Mouse (Mus musculus): ENCODE results near the gene Lrrc8e.

The Lrrc8e gene

DNA sequence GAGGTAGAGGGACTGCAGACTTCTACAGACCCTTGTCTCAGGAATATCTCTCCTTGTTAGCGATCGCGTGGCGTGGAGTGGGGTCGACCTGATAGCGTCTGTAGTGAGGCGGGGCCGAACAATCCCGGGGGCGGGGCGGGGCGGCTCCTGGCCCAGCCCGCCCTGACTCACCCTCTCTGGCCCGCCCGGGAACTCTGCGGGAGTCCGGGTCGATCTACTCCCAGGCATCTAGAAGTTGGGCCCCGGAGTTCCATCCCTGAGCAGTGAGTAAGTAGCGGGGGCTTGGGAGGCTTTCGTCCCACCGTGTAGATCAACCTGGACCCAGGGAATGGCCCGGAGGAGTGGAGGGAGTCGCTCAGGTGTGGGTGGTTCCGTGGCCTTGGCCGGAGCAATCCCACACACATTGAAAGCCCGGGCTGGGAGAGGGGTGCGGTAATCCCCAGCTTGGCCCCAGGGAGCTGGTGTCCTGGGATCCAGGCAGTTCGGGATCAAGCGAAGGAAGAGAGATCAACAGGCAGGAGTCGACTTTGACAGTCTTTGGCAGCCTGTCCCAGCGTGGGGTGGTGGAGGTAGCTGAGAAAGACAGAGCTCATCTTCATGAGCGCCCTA lies at the start of gene Lrrc8e:
Gene Lrrc8e (plus strand): TSS at position 89 of the 609 bp plus-strand sequence.
- no peak for DNase-seq (ENCODE audit: low read depth)

DNA sequence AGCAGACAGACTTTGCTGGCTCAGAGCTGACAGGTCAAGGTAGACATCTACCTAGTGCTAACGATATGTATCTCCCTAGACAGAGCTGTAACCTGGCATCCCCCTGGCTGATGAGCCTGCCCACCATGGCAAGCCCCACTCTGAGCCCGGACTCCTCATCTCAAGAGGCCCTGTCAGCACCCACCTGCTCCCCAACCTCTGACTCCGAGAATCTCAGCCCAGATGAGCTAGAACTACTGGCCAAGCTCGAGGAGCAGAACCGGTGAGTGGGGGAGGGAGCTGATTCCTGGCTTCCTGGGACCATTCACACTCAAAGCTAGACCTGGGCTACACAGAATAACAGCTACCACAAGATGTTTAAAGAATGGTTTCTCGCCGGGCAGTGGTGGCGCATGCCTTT lies 43.2 kb upstream of the Lrrc8e start:
- no peak for DNase-seq (ENCODE audit: low read depth)

DNA sequence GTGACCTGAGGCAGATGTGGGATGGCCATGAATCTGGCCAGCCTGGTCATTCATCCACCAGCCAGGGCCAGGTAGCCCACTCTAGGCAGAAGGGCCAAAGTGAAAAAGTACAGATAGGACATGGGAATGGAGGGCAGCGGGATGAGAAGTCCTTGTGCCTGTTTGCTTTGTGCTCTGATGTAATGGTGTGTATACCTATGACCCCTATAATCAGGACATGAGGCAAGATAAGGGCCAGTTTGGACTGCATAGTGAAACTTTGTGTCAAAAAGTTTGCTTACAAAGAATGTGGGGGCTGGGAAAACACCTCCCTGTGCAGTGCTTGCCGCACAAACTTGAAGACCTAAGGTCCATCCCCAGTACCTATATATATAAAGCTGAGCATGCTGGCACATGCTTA lies 40.5 kb upstream of the Lrrc8e start:
- DNase-seq (ENCODE audit: low read depth): no peak

DNA sequence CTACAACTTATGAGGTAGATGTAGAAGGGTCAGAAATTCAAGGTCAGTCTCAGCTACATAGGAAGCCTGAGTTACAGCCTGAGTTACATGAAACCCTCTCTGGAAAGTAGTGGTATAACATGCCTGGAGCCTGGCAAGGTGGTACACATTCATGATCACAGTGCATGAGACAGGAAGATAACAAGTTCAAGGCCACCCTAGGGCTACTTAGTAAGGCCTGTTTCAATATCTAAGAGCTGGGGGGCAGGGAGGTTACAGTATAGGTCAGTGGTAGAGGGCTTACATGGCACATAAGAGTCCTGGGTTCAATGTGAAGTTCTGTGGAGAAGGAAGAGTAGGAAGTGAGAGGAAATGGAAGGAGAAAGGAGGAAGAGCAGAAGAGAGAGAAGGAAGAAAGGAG lies 38.0 kb upstream of the Lrrc8e start:
- DNase-seq (ENCODE audit: low read depth): no peak

DNA sequence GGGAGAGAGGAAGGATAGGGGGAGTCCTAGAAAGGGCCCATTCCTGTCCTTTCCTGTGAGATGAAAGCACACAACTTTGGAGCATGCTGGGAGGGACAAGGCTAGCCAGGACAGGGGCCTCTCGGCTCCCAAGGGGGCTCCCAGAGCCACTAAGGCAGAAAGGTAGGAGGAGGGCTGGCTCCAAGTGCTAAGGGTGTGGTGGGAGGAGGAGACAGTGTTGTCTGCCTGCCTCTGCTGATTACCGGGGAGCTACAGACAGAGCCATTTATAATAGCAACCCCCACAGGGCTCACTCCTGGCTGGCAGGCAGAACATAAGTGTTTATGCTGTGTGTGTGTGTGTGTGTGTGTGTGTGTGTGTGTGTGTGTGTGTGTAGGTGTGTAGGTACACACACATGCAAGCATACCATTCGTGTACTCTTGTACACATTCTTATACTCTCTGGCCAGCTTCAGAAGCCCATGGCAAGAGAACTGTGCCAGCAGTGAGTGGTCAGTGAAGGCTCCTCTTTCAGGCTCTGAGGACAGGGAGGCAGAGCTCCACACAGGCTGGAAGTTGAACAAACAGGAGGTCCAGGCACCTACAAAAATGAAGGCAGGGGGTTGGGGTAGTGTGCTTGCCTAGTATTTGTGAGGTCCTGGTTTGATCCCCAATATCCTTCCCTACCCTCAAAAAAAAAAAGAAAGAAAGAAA lies 37.5 kb upstream of the Lrrc8e start:
- no peak for DNase-seq (ENCODE audit: low read depth)

DNA sequence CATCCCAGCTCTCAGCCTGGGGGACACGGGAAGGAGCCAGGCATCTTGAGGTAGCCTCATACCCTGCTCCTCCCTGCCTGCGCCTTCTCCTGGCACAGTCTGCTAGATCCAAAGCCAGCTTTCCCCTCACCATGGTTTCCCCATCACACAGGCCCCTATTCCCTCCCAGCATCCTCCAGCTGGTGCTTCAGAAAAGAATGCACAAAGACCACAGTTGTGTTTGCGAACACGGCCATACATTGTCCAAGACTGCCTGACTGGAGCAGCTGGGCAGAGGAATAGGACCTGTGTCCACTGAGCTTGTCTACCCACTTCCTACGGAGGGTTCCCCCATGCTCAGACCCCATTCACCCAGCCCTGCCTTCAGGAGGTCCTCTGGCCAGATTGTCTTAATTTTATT lies 34.3 kb upstream of the Lrrc8e start:
- no peak for DNase-seq (ENCODE audit: low read depth)

DNA sequence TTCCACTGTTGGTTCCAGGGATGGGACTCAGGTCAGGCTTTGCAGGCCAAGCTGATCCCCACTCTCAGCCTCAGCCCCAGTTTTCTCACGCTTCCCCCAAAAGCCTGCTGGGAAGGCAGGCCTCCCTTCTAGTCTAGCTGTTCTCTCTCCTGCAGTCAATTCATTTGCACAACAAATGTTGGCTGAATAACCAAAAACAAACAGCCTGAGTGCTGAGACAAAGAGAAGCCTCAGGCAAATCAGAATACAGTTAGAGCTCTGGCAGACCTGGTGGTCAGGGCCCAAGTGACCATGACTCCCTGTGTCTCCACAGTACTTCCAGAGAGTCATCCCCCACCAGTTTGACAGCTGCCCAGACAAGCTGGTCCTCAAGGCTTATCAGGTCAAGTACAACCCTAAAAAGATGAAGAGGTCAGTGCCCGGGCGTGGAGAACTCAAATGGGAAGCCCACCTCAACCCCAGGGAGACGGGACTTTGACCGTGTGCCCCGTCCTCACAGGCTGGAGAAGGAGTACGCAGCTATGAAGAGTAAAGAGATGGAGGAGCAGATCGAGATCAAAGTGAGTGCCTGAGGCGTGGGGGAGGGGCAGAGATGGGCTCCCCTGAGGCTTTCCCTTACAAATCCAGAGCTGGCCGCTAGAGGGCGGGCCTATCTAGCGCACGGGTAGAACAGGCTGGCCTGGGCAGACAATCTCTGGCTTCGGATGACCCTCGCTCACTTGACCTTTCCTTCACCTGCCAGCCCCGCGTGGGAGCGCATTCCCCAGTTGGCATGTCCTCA lies 33.6 kb upstream of the Lrrc8e start:
- no peak for DNase-seq (ENCODE audit: low read depth)

DNA sequence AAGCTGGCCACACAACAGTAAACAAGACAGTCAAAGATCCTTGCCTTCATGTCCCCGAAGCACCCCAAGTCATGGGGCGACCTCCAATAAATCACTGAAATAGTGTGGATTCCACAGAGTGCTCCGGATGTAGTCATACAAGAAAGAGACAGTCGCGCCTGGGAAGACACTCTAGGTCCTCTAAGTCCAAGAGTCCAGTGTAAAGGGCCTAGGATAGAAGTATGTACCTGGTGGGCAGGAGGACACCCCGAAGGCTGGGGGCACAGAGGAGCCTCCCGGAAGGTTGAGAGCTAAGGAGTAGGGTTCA lies 33.1 kb upstream of the Lrrc8e start:
- no peak for DNase-seq (ENCODE audit: low read depth)

DNA sequence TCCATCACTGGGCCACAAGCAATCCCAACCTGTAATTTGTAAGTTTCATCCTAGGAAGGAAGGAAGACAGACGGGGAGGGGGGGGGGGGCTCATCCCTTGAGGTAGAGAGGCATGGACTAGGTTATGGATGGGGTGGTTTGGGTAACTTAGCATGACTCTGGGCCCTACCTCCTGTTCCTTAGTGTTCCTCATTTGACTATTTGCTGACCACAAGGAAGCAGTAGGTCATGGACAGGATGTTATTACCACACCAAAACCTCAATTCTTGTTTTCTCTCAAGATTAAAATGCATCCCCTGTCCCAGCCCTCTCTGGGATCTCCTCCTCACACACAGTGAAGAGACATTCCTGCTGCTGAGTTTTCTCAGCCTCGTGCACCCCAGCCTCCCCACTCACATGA lies 25.3 kb upstream of the Lrrc8e start:
- DNase-seq (ENCODE audit: low read depth): no peak

DNA sequence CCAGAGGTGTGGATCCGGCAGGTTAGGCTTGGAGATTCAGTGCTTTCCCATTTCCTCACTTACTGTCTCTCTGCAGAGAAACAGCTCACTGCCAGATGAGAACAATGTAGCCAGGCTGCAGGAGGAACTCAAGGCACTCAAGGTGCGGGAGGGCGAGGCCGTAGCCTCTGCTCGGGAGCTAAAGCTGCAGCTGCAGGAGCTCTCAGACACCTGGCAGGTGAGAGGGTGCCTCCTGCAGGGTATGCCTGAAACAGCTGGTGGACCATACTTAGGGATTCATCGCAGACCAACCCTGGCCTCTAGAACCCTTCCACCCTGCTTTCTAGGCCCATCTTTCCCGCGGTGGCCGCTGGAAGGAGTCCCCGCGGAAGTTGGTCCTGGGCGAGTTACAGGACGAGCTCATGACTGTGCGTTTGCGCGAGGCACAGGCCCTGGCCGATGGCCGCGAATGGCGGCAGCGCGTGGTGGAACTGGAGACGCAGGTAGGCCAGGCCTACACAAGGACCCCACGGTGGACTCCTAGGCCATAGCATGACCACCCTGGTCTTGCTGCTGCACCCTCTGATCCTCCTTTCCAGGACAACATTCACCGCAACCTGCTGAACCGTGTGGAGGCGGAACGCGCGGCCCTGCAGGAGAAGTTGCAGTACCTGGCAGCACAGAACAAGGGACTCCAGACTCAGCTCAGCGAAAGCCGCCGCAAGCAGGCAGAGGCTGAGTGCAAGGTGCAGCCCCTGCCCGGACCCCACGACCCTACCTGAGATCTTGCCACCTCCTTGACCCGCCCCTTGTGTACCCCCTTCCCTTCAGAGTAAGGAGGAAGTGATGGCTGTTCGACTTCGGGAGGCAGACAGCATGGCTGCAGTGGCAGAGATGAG lies 21.1 kb upstream of the Lrrc8e start:
- no peak for DNase-seq (ENCODE audit: low read depth)

DNA sequence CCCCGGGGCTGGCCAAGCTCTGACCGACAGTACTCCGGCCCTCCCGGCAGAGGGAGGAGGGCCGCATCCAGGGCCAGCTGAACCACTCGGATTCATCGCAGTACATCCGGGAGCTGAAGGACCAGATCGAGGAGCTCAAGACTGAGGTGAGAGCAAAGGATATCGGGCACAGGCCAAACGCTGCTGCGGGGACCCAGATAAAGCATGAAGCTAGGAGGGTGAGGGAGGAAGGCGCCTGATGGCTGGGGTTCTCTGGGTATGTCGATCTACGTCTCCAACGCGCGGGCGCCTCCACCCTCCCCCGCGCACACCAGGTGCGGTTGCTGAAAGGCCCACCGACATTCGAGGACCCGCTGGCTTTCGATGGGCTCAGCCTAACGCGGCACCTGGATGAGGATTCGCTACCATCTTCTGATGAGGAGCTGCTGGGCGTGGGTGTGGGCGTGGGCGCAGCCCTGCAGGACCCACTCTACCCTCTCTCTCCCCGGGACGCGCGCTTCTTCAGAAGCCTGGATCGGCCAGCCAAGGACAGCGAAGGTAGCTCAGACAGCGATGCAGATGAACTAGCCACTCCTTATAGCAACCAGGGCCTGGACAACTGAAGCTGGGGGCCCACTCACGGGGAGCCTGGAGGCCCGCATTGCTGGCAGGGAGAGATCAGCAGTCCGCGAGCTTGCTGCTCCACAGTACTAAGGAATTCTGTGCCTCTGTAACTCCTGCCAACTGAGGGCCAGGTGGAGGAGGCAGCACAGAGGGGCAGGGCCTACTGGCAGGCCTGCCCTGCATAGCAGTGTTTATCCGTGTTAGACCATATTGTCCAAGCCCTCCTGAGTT lies 20.2 kb upstream of the Lrrc8e start:
- DNase-seq (ENCODE audit: low read depth): no peak

DNA sequence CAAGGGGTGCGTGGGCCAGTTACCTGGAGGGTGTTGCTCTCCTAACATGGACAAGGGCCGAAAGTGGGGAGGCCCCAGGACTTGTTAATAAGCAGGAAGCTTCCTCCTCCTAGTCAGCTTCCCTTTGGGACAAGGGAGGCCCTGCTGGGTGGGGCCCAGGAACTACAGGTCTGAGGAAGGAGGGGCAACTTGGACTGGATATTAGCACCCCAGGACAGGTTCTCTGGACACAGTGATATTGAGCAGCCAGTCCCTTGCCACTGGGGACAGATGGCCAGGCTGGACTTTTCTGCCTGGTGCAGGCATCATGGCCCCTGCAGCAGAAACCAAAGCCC lies 19.6 kb upstream of the Lrrc8e start:
- no peak for DNase-seq (ENCODE audit: low read depth)

DNA sequence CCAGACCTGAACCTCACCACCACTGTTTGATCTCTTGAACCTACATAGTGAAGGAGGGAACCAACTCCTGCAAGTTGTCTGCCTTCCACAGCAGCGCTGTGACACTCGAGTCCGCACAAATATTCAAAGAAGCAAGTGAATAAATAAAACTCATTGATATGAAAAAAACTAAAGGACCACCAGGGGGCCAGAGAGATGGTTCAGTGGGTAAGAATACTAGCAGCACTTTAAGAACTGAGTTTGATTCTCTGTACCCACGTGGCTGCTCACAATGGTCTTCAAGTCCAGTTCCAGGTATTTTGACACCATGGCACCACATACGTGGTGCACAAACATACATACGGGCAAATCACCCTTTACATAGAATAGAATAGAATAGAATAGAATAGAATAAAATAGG lies 15.5 kb upstream of the Lrrc8e start:
- no peak for DNase-seq (ENCODE audit: low read depth)

DNA sequence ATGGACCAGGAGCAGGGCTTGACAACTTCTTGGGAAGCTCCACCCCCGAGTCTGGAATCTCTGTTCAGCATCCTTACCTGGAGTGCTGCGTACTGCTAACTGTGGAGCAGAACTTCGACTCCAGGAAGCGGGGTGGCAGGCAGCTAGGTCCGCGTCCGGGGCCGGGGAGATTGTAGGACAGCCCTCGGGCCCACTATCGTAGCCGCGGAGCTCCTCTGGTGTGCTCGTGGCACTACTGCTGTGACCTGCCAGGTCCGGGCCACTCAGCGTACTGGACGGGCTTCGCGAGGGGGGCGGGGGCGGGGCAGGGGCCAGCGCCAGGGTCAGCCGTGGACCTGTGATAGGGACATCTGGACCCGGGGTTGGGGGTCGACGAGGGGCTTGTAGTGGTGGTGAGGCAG lies 13.8 kb upstream of the Lrrc8e start:
- no peak for DNase-seq (ENCODE audit: low read depth)

DNA sequence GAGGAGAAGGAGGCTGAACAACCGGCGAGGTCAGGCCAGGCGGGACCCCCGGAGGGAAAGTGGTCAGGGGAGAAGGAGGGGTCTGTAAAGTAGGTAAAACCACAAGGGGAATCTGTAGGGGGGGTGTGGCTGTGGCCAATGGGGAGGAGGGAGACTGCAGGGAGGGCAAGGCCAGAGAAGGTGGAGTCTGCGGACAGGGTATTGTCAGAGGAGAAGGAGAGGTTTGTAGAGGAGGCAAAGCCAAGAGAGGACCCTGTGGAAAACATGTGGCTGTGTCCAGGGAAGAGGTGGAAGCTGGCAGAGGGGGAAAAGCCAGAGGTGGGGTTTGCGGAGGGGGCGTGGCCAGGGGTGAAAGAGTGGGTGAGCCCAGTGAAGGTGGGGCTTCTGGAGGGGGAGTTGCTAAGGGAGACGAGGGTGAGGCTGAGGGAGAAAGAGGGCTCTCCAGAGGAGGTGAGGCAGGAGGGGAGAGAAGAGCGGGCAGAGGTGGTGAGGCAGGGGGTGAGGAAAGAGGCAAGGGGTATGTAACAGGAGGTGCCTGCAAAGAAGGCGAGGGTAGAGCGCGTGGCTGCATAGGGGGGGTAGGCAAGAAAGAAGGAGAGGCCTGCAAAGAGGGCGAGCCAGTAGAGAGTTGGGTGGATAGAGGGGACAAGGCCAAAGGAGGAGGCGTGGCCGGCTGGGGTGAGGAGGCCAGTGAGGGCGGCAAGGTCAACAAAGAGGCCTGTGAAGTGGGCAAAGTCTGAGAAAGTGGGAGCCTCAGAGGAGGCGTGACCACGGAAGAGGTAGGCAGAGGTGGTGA lies 13.2 kb upstream of the Lrrc8e start:
- DNase-seq (ENCODE audit: low read depth): no peak

DNA sequence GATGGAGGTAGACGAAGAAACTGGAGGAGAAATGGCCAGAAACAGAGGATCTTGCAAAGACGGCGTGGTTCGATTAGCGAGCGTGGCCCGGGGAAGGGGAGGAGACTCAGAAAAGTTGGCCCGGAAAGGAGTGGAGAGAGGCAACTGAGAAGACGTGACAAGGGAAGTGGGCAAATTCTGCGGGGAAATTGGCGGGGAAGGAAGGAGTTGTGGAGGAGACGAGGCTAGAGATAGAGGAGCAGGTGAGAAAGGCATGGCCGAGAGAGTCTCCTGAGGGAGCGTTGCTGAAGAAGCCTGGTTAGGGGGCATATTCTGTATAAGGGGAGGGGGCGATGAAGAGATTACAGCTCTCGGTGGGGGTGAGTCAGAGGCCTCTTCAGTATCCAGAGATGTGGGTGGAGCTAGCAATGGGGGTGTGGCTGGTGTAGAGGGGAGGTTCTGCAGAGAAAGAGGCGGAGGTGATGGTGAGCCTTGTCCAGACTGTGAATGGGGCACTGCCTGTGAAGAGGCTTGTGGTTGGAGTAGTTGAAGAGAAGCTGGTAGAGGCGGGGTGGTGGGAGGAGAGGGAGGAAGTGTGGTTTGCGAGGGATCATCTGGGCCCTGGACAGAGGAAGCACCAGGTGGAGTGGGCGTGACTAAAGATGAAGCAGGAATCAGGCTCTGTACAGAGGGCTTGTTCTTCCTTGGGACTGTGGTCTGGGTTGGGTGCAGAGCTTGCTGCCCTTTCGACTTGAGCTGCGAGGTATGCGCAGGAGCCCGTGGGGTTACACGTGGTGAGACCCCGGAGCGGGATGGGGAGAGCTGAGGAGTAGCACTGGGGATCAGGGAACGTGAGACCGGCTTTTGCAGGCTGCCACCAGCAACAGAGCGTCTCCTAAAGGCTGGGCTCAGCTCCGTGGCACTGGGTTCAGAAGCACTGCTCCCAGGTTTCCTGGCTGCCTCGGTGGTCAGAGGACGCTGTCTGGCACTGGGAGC lies 12.3 kb upstream of the Lrrc8e start:
- DNase-seq (ENCODE audit: low read depth): no peak

DNA sequence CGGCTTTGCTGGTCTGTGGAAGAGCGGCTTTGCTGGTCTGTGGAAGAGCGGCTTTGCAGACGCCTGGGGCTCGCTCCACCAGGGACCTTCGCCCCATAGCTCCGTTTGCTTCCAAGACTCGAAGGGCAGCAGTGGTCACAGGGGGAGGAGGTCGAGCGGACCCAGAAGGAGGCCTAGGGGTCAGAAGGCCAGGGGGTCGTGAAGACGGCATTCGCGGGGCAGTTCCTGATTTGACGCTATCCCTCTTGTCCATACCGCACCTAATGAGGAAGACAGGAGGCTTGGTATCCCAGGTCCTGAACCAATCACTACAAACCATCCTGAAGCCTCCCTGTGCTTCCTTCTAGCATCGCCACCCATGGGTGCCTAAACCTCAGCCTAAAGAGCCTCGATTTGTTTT lies 10.3 kb upstream of the Lrrc8e start:
- DNase-seq (ENCODE audit: low read depth): no peak

DNA sequence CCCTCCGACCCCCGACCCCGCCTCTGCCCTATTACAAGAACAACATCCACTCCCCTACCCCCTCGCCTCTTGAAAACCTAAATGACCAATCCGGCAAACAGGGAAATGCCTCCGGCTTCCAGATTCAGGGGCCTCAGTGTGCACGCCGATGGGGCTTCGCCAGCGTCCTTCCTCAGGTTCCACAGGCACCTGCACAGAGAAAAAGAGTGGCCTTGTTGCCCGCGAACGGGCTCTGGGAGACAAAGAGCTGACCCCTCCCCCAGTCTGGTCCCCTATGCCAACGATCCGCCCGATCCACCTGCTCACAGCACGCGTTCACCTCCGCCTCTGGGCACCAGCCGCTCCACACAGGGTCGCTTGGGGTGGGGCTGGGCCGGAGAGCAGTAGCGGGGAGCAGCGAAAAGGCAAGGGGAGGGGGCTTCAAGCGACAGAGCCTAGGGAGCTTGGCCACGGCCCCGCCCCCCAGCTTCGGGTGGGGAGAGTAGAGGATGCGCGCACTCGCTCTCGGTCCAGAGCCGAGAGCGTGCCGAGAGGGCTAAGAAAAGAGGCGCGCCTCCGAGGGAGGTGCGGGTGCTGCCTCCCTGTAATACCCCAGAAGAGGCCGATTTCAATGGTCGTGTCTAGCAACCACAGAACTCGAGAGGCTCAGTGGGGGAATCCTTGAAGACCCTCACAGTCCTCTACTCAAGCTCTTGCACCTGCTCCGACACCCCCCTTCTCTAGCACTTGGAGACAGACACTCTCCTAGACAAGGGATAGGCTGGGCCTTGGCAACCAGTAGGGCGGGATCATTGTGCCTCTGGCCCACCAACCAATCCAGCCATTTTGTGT lies 9.6 kb upstream of the Lrrc8e start, which contains the start of gene Prr36:
Gene Prr36 (minus strand): TSS at position 669 of the 831 bp plus-strand sequence.
- no peak for DNase-seq (ENCODE audit: low read depth)

DNA sequence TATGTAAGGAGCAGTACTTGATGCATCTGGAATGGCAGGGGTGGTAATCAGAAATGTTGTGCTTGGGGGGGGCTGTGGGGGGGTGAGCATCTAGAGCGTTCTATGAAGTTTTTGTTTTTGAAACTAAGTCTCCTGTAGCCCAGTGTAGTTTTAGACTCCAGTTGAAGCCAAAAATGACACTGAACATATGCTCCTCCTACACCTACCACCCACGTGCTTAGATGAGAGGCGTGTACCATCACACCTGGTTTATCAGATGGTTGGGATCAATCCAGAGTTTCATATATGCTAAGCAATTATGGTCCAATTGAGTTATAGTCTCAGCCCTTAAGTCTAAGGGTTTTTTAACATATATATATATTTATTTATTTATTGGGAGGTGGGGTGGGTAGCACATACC lies 7.0 kb upstream of the Lrrc8e start:
- DNase-seq (ENCODE audit: low read depth): no peak
